Mouse (Mus musculus) liver, postnatal 0 days (tissue): ENCODE results near the gene Lamc1. TPM values are rescaled to one million over a fixed set of nuclear protein-coding genes. Genes with fewer than 3 reads are reported as not detected.
A peak's percentile ranks its signal among the peaks of the same experiment; 100 is the strongest.

Experiments used
- ATAC-seq: fragments of 200-750 bp; cut with Nextera tagmentation; 2 replicates; pipeline ENCODE4 v1.8.0; 2017; ENCODE audit warnings: mild to moderate bottlenecking, moderate library complexity
- DNase-seq: peaks from one replicate; pipeline ENCODE4 v3.0.0-alpha.2; 2016
- H3K27ac ChIP-seq: fragments of 300-500 bp; sonication (generic); 2 replicates; pipeline ENCODE4 v1.5.1; 2014; ENCODE audit warnings: antibody characterized with exemption, moderate library complexity, mild to moderate bottlenecking, low read depth
- H3K27me3 ChIP-seq: fragments of 300-500 bp; sonication (generic); 2 replicates; pipeline ENCODE4 v1.6.1; 2014; ENCODE audit warnings: low read length, control low read depth, mixed read lengths; ENCODE audit not compliant: insufficient read depth
- H3K36me3 ChIP-seq: fragments of 300-500 bp; sonication (generic); replicated peaks from 2 replicates; pipeline ENCODE4 v1.6.1; 2014; ENCODE audit warnings: mild to moderate bottlenecking, control low read depth, low read length, moderate library complexity, mixed read lengths; ENCODE audit not compliant: insufficient read depth
- H3K4me1 ChIP-seq: fragments of 300-500 bp; sonication (generic); 2 replicates; pipeline ENCODE4 v1.6.1; 2014; ENCODE audit warnings: antibody characterized with exemption, mild to moderate bottlenecking, control low read depth; ENCODE audit not compliant: insufficient read depth
- H3K4me2 ChIP-seq: fragments of 300-500 bp; sonication (generic); 2 replicates; pipeline ENCODE4 v1.6.1; 2014; ENCODE audit warnings: low read depth, mild to moderate bottlenecking, low read length, moderate library complexity, mixed read lengths
- H3K4me3 ChIP-seq: fragments of 300-500 bp; sonication (generic); 2 replicates; pipeline ENCODE4 v1.5.1; 2014; ENCODE audit warnings: low read depth, low read length
- H3K9ac ChIP-seq: fragments of 300-500 bp; sonication (generic); replicated peaks from 2 replicates; pipeline ENCODE4 v1.6.1; 2014; ENCODE audit warnings: mild to moderate bottlenecking, moderate library complexity
- H3K9me3 ChIP-seq: fragments of 300-500 bp; sonication (generic); 2 replicates; pipeline ENCODE4 v1.6.1; 2016; ENCODE audit warnings: mild to moderate bottlenecking, control low read depth, low read length, mixed read lengths
- CTCF ChIP-seq: sonication (generic); IDR thresholded peaks from 2 replicates; pipeline ENCODE4 v1.5.1; 2016; ENCODE audit warnings: antibody characterized with exemption, low read depth
- EP300 ChIP-seq: IDR thresholded peaks from 2 replicates; pipeline ENCODE4 v1.6.1; 2016; ENCODE audit warnings: antibody characterized with exemption, low read depth, mild to moderate bottlenecking
- WGBS: fragments of 180-500 bp; shearing (Covaris S2); extraction: QIAGEN DNeasy Blood & Tissue Kit; methylation state at CpG from one replicate; pipeline ENCODE4 v1.1.7; 2014; ENCODE audit not compliant: insufficient replicate concordance; 5-methylcytosine and 5-hydroxymethylcytosine counted together
- polyA plus RNA-seq: library from polyadenylated mRNA; unstranded; fragments of >200 nt; fragmentation: Nextera tagmentation; extraction: Ambion mirVana; gene quantifications from 2 replicates; pipeline ENCODE4 v1.2.1, GENCODE M21; 2015

The Lamc1 gene
- polyA plus RNA-seq, 1 experiment from 2014 or later, result 11.5 TPM

DNA sequence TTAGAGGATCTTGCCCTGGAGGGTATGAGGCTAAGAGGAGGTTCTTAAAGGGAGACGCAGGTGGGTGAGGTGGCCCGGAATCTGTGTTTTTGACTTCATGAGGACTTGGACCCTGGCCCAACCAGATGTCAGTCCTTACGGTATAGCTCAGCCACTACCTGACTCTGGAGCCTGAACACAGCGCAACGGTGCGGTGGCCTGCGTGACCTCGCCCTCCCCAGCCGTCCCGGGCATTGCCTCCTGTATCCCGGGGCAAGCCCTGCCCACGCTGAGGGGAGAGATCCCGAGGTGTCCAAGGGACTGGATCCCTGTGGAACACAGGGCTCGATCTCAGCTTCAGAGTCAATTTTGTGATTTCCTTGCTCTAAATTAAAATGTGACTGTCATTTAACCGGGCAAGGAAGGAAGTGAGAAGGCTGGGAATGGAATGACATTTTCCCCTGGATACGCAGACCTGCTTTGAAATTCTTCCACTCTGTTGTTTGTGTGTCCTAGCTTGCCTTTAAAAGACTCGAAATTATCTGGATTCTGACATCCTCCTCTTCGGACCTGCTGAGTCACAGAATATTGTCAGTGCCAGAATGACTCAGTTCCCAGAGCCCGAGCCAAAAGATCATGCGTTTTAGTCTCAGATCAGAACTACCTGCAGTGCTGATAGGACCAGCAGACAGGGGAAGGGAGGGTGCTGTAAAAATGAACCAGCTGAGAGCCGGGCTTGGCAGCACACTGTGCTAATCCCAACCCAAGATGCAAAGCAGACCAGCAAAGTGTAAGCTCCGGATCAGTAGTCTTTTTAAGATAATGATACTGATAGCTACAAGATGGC is 923 bp upstream of the Lamc1 start:
- peak overlapping the region; percentile 91 for H3K4me2 ChIP-seq
- DNase-seq, result peak; percentile 45
- WGBS, result 3% methylated on average over 22 of the region's 22 CpGs

DNA sequence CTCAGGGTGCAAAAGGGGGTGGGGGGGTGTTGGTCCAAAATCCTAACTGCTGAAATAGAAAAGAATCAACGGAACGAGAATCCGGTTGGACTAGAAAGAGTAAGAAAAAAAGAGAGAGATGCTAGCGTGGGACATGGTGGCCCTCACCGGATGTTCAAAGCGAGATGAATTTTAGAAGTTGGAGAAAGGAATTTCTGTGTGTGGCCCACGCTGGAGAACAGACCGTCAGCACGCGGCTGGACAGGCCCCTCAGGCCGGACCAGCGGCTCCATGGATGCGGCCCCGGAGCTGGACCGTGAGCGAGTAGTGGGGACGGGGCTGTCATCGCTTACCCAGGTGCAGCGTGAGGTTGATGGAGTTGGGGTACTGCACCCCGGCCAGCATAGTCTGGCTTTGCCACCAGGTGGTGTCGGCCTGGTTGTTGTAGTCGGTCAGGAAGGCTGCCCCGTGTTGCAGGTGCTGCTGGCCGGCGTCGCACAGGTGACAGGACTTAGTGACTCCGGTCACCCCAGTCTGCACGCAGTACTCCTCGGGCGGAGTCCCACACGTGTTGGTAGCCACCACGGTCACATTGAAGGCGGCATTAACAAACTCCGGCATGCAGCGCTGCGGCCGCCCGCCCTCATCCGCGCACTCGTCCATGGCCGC is 666 bp downstream of the Lamc1 start:
- under 1% methylated on average over 42 of the region's 42 CpGs for WGBS
- Histone ChIP-seq H3K4me3 (peak overlapping the region; percentile 83), H3K4me1 (peaks cover 13% of the 10 kb centered on the region), H3K4me2 (peak overlapping the region; percentile 91), H3K27me3 (peaks cover 4% of the 10 kb centered on the region; the same call in 1 of the 2 replicates), H3K9ac (peak overlapping the region; percentile 79), H3K27ac (peak overlapping the region; percentile 93), H3K36me3 (no peaks in the 10 kb centered on the region), H3K9me3 (no peaks in the 10 kb centered on the region)
- ATAC-seq (peak; percentile 49), DNase-seq (peak; percentile 72)
- TF ChIP-seq EP300, result no peak
- TF ChIP-seq CTCF, result peak; percentile 66

More for the DNA sequence above, 923 bp upstream of the Lamc1 start:
- peak; percentile 57 for ATAC-seq
- Histone ChIP-seq H3K4me1 (peaks cover 13% of the 10 kb centered on the region), H3K36me3 (no peaks in the 10 kb centered on the region), H3K27me3 (peaks cover 4% of the 10 kb centered on the region; the same call in 1 of the 2 replicates), H3K27ac (peak overlapping the region; percentile 93), H3K9me3 (no peaks in the 10 kb centered on the region), H3K4me3 (peak overlapping the region; percentile 83), H3K9ac (peak overlapping the region; percentile 79; the same call in 1 of the 2 replicates)
- 0 out of 2 replicates have a peak, but pooled peaks have one; percentile 25 for TF ChIP-seq EP300
- TF ChIP-seq CTCF, result no peak

GRCm38 (mm10) chr1:153331206-153331605 is 1.4 kb downstream of the Lamc1 start:
- H3K4me3 ChIP-seq, result peak overlapping the region; percentile 83
- no peak overlapping the region for H3K27ac ChIP-seq
- peaks cover 13% of the 10 kb centered on the region for H3K4me1 ChIP-seq
- no peaks in the 10 kb centered on the region for H3K9me3 ChIP-seq
- DNase-seq (no peak), ATAC-seq (no peak)
- peak overlapping the region; percentile 79 for H3K9ac ChIP-seq
- 7% methylated on average over 4 of the region's 4 CpGs for WGBS
- peak overlapping the region; percentile 91 for H3K4me2 ChIP-seq
- H3K36me3 ChIP-seq, result 0 out of 2 replicates have a peak, but pooled peaks cover 2% of the 10 kb centered on the region
- H3K27me3 ChIP-seq, result peaks cover 4% of the 10 kb centered on the region; the same call in 1 of the 2 replicates
- TF ChIP-seq EP300 (no peak), CTCF (no peak)

DNA sequence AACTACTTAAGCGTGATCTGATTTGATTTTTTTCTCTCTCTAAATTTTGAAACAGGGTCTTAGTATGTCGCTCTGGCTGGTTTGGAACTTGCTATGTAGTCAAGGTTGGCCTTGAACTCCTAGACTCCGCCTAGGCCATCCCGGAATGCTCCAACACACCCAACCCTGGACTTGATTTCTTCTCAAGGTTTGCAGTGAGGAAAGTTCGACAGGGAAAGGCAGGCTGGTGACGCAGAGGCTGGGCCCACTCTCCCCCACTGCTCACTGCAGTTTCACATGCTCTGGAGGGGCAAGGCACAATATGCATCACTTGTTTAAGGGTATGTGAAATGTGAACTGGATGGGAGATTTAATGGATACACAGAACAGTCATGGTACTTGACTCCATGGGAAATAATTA is 3.3 kb downstream of the Lamc1 start:
- WGBS, result 71% methylated on average over 6 of the region's 6 CpGs
- Histone ChIP-seq H3K36me3 (0 out of 2 replicates have a peak, but pooled peaks cover 3% of the 10 kb centered on the region), H3K4me3 (no peak overlapping the region), H3K27ac (no peak overlapping the region), H3K4me1 (peaks cover 13% of the 10 kb centered on the region), H3K4me2 (no peak overlapping the region), H3K9me3 (no peaks in the 10 kb centered on the region), H3K27me3 (peaks cover 4% of the 10 kb centered on the region; the same call in 1 of the 2 replicates), H3K9ac (no peak overlapping the region)
- TF ChIP-seq EP300 (no peak), CTCF (no peak)
- DNase-seq (no peak), ATAC-seq (no peak)

- H3K9me3 ChIP-seq, result no peaks in the 10 kb centered on the region
- H3K4me1 ChIP-seq, result peaks cover 11% of the 10 kb centered on the region
- TF ChIP-seq CTCF (no peak), EP300 (no peak)
- no peak for DNase-seq
- H3K27me3 ChIP-seq, result peaks cover 1% of the 10 kb centered on the region; the same call in 1 of the 2 replicates
- H3K4me2 ChIP-seq, result no peak overlapping the region
- no peak for ATAC-seq
- WGBS, result 87% methylated on average over 4 of the region's 4 CpGs
- H3K36me3 ChIP-seq, result 0 out of 2 replicates have a peak, but pooled peaks cover 3% of the 10 kb centered on the region
- H3K27ac ChIP-seq, result no peak overlapping the region
- H3K9ac ChIP-seq, result no peak overlapping the region
- no peak overlapping the region for H3K4me3 ChIP-seq
These were observed 5.5 kb downstream of the Lamc1 start for GRCm38 (mm10) chr1:153327063-153327462.

DNA sequence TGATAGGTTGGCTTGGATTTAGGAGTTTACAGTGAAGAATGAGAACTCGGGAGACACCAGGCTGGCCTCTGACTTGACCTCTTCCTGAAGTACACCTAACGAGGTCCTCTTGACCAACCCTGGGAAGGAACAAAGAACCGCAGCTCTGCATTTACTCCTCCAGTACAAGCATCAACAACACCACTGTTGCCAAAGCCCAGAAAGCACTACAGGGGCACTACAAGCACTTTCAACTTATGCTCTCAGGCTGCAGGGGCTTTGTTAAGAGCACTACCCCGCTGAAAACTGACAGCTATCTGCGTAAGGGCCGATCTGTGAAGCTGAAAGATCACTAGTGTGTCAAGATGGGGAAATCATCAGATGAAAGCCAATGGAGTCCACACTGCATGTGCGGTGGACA is 6.4 kb downstream of the Lamc1 start:
- H3K36me3 ChIP-seq, result 0 out of 2 replicates have a peak, but pooled peaks cover 3% of the 10 kb centered on the region
- H3K4me2 ChIP-seq, result no peak overlapping the region
- peaks cover 11% of the 10 kb centered on the region; the same call in 1 of the 2 replicates for H3K4me1 ChIP-seq
- TF ChIP-seq EP300, result no peak
- TF ChIP-seq CTCF, result no peak
- DNase-seq (no peak), ATAC-seq (no peak)
- H3K9ac ChIP-seq, result no peak overlapping the region
- H3K4me3 ChIP-seq, result no peak overlapping the region
- H3K27ac ChIP-seq, result no peak overlapping the region
- H3K9me3 ChIP-seq, result no peaks in the 10 kb centered on the region
- 84% methylated on average over 7 of the region's 7 CpGs for WGBS
- H3K27me3 ChIP-seq, result no peaks in the 10 kb centered on the region
